Mouse (Mus musculus): ENCODE measurements around the gene Hoxc12.

- no peak for TF ChIP-seq POLR2A (IDR thresholded peaks at IDR 0.05; ENCODE audit: control insufficient read depth, low read depth, low read length)
- no peak for TF ChIP-seq CTCF (IDR thresholded peaks at IDR 0.05; ENCODE audit: control insufficient read depth, insufficient read depth, insufficient replicate concordance, low read depth, low read length)
These were observed at the start of gene Hoxc12 for GRCm38 (mm10) chr15:102936279-102936972.

Data from testis, adult 2 months (tissue).